Mouse (Mus musculus): ENCODE results near the gene Parp11.

- TF ChIP-seq CTCF (conservative IDR thresholded peaks at IDR 0.05 in 1 of 2, IDR thresholded peaks at IDR 0.05 in 1 of 2; ENCODE audit: low read depth in 2 of 2, low read length in 2 of 2), result no peak
- TF ChIP-seq MXI1 (IDR thresholded peaks at IDR 0.05; ENCODE audit: low read depth, low read length), result no peak
- TF ChIP-seq KAT2A (IDR thresholded peaks at IDR 0.05; ENCODE audit: insufficient replicate concordance, low read length), result no peak
- TF ChIP-seq USF1 (IDR thresholded peaks at IDR 0.05; ENCODE audit: low read depth, low read length), result no peak
- no peak for TF ChIP-seq EP300 (IDR thresholded peaks at IDR 0.05; ENCODE audit: low read length)
- no peak for TF ChIP-seq RAD21 (IDR thresholded peaks at IDR 0.05; ENCODE audit: low read depth, low read length)
- TF ChIP-seq GABPA (IDR thresholded peaks at IDR 0.05; ENCODE audit: insufficient replicate concordance, low read depth, low read length), result no peak
- TF ChIP-seq POLR2A (IDR thresholded peaks at IDR 0.05; ENCODE audit: low read depth, low read length), result 0 out of 2 replicates have a peak, but pooled peaks have one; percentile 35
- TF ChIP-seq POLR2AphosphoS2 (IDR thresholded peaks at IDR 0.05; ENCODE audit: low read depth, low read length), result no peak
- peak; percentile 68 for TF ChIP-seq TCF12 (IDR thresholded peaks at IDR 0.05; ENCODE audit: low read depth, low read length)
Measured at GRCm38 (mm10) chr6:127420115-127420514, 26.5 kb upstream of the Parp11 start.

Data from CH12.LX (cell line).